Mouse (Mus musculus) testis, adult 2 months (tissue): ENCODE data around the gene Gm21060. TPM values are rescaled to one million over a fixed set of nuclear protein-coding genes. Genes with fewer than 3 reads are reported as not detected.
"Not testable (repeated sequence)": the region's sequence is repeated elsewhere in the genome, so short reads cannot be mapped to it uniquely, and the experiment has no call there.

Experiments used
- H3K27ac ChIP-seq: fragments of 200-500 bp; 2 replicates; pipeline ENCODE4 v1.5.1; 2012; ENCODE audit warnings: low read depth, low read length; ENCODE audit not compliant: control insufficient read depth, insufficient read depth
- H3K27me3 ChIP-seq: fragments of 200-500 bp; 2 replicates; pipeline ENCODE4 v1.6.1; 2012; ENCODE audit warnings: mild to moderate bottlenecking, low read length, moderate library complexity; ENCODE audit not compliant: control insufficient read depth, insufficient read depth
- H3K36me3 ChIP-seq: fragments of 200-500 bp; 2 replicates; pipeline ENCODE4 v1.6.1; 2012; ENCODE audit warnings: mild to moderate bottlenecking, low read length; ENCODE audit not compliant: control insufficient read depth, insufficient read depth
- H3K4me1 ChIP-seq: fragments of 200-500 bp; 2 replicates; pipeline ENCODE4 v1.6.1; 2012; ENCODE audit warnings: low read length; ENCODE audit not compliant: control insufficient read depth, insufficient read depth
- H3K4me3 ChIP-seq: fragments of 200-500 bp; 2 replicates; pipeline ENCODE4 v1.5.1; 2012; ENCODE audit warnings: low read depth, mild to moderate bottlenecking, low read length, moderate library complexity, mixed read lengths; ENCODE audit not compliant: control insufficient read depth
- CTCF ChIP-seq: fragments of 200-500 bp; IDR thresholded peaks from 2 replicates; pipeline ENCODE4 v1.5.1; 2012; ENCODE audit warnings: low read depth, mild to moderate bottlenecking, inconsistent platforms, low read length, moderate library complexity; ENCODE audit not compliant: control insufficient read depth, insufficient read depth, insufficient replicate concordance
- POLR2A ChIP-seq: fragments of 200-500 bp; IDR thresholded peaks from 2 replicates; pipeline ENCODE4 v1.6.1; 2012; ENCODE audit warnings: low read depth, mild to moderate bottlenecking, inconsistent platforms, low read length, moderate library complexity; ENCODE audit not compliant: control insufficient read depth
- polyA plus RNA-seq: library from polyadenylated mRNA; depleted of rRNA; stranded (reverse); fragments of >200 nt; gene quantifications from 2 replicates; pipeline ENCODE4 v1.2.3, GENCODE M21; 2012; rRNA removed

The Gm21060 gene
- polyA plus RNA-seq, 1 experiment = not detected

GRCm38 (mm10) chr19:61256166-61256887 lies 40.5 kb downstream of the Gm21060 start:
- Histone ChIP-seq H3K27me3 (no peaks in the 10 kb centered on the region), H3K36me3 (no peaks in the 10 kb centered on the region), H3K27ac (no peak overlapping the region), H3K4me3 (no peak overlapping the region), H3K4me1 (no peaks in the 10 kb centered on the region)
- TF ChIP-seq CTCF = no peak
- TF ChIP-seq POLR2A = no peak

GRCm38 (mm10) chr19:61247334-61247733 lies 49.5 kb downstream of the Gm21060 start:
- H3K4me3 ChIP-seq, H3K36me3 ChIP-seq, H3K4me1 ChIP-seq, H3K27me3 ChIP-seq, H3K27ac ChIP-seq: not testable (repeated sequence)

Other genes with a start within 250 kb of the Gm21060 start
- 4.3 and 4.6 TPM in 2 replicates for gene Zfp950, start 156.2 kb downstream of the Gm21060 start, polyA plus RNA-seq
- 0.66 and 1.1 TPM in 2 replicates for gene Gm7102, start 120.8 kb downstream of the Gm21060 start, polyA plus RNA-seq
- gene Gm6020, start 113.2 kb downstream of the Gm21060 start, polyA plus RNA-seq = not detected in 2 replicates
- gene Csf2ra, start 68.6 kb downstream of the Gm21060 start, polyA plus RNA-seq = 42.2 and 44.3 TPM in 2 replicates